Mouse (Mus musculus) midbrain, postnatal 0 days (tissue): ENCODE measurements around the gene Gmds. TPM values are rescaled to one million over a fixed set of nuclear protein-coding genes. Genes with fewer than 3 reads are reported as not detected.

Experiments
- ATAC-seq: fragments of 200-750 bp; cut with Nextera tagmentation; 2 replicates; pipeline ENCODE4 v1.8.0; 2017; ENCODE audit warnings: moderate number of reproducible peaks, mild to moderate bottlenecking, moderate TSS enrichment, moderate library complexity; ENCODE audit not compliant: low FRiP score
- DNase-seq: peaks from one replicate; pipeline ENCODE4 v3.0.0-alpha.2; 2015; ENCODE audit warnings: low spot score
- H3K27ac ChIP-seq: fragments of 300-500 bp; sonication (generic); 2 replicates; pipeline ENCODE4 v1.5.1; 2014; ENCODE audit warnings: low read depth, mild to moderate bottlenecking, low read length, mixed read lengths
- H3K27me3 ChIP-seq: fragments of 300-500 bp; sonication (generic); 2 replicates; pipeline ENCODE4 v1.6.1; 2014; ENCODE audit warnings: low read length, control low read depth, mixed read lengths; ENCODE audit not compliant: insufficient read depth
- H3K36me3 ChIP-seq: fragments of 300-500 bp; sonication (generic); 2 replicates; pipeline ENCODE4 v1.6.1; 2014; ENCODE audit warnings: low read length, control low read depth, mixed read lengths; ENCODE audit not compliant: insufficient read depth
- H3K4me1 ChIP-seq: fragments of 300-500 bp; sonication (generic); 2 replicates; pipeline ENCODE4 v1.6.1; 2014; ENCODE audit warnings: mild to moderate bottlenecking, control low read depth, antibody characterized with exemption, low read length, mixed read lengths; ENCODE audit not compliant: insufficient read depth
- H3K4me2 ChIP-seq: fragments of 300-500 bp; sonication (generic); 2 replicates; pipeline ENCODE4 v1.6.1; 2014; ENCODE audit warnings: low read depth, mild to moderate bottlenecking, low read length, mixed read lengths; ENCODE audit not compliant: poor library complexity, severe bottlenecking
- H3K4me3 ChIP-seq: fragments of 300-500 bp; sonication (generic); 2 replicates; pipeline ENCODE4 v1.5.1; 2014; ENCODE audit warnings: low read depth, mild to moderate bottlenecking, low read length, moderate library complexity
- H3K9ac ChIP-seq: fragments of 300-500 bp; sonication (generic); replicated peaks from 2 replicates; pipeline ENCODE4 v1.6.1; 2014; ENCODE audit warnings: mild to moderate bottlenecking, low read length, moderate library complexity, mixed read lengths; ENCODE audit not compliant: poor library complexity, severe bottlenecking
- H3K9me3 ChIP-seq: fragments of 300-500 bp; sonication (generic); 2 replicates; pipeline ENCODE4 v1.6.1; 2016; ENCODE audit warnings: low read length, control low read depth
- CTCF ChIP-seq: IDR thresholded peaks from 2 replicates; pipeline ENCODE4 v1.5.1; 2016; ENCODE audit warnings: antibody characterized with exemption, mild to moderate bottlenecking
- WGBS: fragments of 180-500 bp; shearing (Covaris S2); extraction: QIAGEN DNeasy Blood & Tissue Kit; methylation state at CpG from one replicate; pipeline ENCODE4 v1.1.7; 2014; 5-methylcytosine and 5-hydroxymethylcytosine counted together
- polyA plus RNA-seq: library from polyadenylated mRNA; unstranded; fragments of >200 nt; fragmentation: Nextera tagmentation; extraction: Ambion mirVana; gene quantifications from 2 replicates; pipeline ENCODE4 v1.2.1, GENCODE M21; 2015
- total RNA-seq: library from RNA; depleted of rRNA; stranded (reverse); fragments of >200 nt; gene quantifications from 2 replicates; pipeline ENCODE4 v1.2.3, GENCODE M21; 2014

The Gmds gene
- total and polyA plus RNA-seq, 2 experiments from 2014 or later, result 8.7 to 28.6 TPM

- Histone ChIP-seq H3K27me3 (no peaks in the 10 kb centered on the region), H3K9me3 (no peaks in the 10 kb centered on the region), H3K4me2 (no peak overlapping the region), H3K4me3 (no peak overlapping the region), H3K27ac (no peak overlapping the region), H3K4me1 (no peaks in the 10 kb centered on the region), H3K9ac (no peak overlapping the region), H3K36me3 (no peaks in the 10 kb centered on the region)
- ATAC-seq (no peak), DNase-seq (no peak)
- WGBS, result 90% methylated on average over 4 of the region's 4 CpGs
- no peak for TF ChIP-seq CTCF
These were observed 345.1 kb downstream of the Gmds start for GRCm38 (mm10) chr13:31993391-31993790.

- H3K9me3 ChIP-seq, result no peaks in the 10 kb centered on the region
- H3K4me2 ChIP-seq, result no peak overlapping the region
- no peak overlapping the region for H3K27ac ChIP-seq
- H3K4me3 ChIP-seq, result no peak overlapping the region
- H3K4me1 ChIP-seq, result no peaks in the 10 kb centered on the region
- WGBS, result 56% methylated on average over 12 of the region's 12 CpGs
- H3K9ac ChIP-seq, result no peak overlapping the region
- H3K27me3 ChIP-seq, result no peaks in the 10 kb centered on the region
- no peaks in the 10 kb centered on the region for H3K36me3 ChIP-seq
- peak; percentile 5 for DNase-seq
- ATAC-seq, result no peak
- TF ChIP-seq CTCF, result no peak
These were observed 345.9 kb downstream of the Gmds start for GRCm38 (mm10) chr13:31992409-31993201.

DNA sequence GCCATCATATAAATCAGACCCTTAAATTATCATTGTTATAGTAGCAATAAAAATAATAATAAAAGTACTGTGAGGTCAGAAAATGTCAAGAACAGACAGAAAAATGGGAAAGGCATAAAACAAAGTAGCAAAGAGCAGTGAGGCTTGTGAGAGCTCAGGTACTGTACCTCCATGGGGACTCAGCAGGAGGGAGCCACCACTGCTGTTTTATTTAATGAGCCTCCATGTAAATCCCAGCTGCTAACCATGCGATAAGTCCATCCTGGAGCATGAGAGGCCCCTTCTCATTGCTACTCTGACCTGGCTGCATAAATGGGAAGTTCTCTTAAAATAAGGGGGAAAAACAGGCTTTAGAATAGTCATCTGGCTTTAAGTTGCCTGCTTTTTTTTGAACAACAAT, 357.3 kb downstream of the Gmds start:
- Histone ChIP-seq H3K27me3 (no peaks in the 10 kb centered on the region), H3K4me2 (no peak overlapping the region), H3K4me1 (no peaks in the 10 kb centered on the region), H3K4me3 (no peak overlapping the region), H3K36me3 (no peaks in the 10 kb centered on the region), H3K9me3 (no peaks in the 10 kb centered on the region), H3K27ac (no peak overlapping the region), H3K9ac (no peak overlapping the region)
- 81% methylated on average over 1 of the region's 1 CpGs for WGBS
- ATAC-seq (no peak), DNase-seq (no peak)
- TF ChIP-seq CTCF, result no peak

DNA sequence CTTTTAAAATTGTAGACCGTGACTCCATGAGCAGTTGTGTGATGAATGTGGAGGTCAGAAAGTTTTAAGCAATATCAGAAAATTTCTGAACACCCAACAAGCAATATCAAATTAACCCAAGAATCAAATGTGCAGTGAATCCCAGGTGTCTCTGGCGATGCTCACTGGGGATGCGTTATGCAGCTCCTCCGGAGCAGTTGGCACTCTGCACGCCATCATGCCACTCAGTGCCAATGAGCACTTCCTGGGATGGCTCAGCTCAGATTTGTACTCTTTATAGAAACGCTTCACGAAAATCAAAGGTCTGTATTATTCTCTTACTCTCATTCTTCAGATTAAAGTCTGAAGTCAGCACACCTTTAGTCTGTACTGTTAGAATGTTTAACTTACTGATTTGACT, 360.4 kb downstream of the Gmds start:
- Histone ChIP-seq H3K4me1 (no peaks in the 10 kb centered on the region), H3K27me3 (no peaks in the 10 kb centered on the region), H3K4me2 (no peak overlapping the region), H3K36me3 (no peaks in the 10 kb centered on the region), H3K4me3 (no peak overlapping the region), H3K9ac (no peak overlapping the region), H3K27ac (no peak overlapping the region), H3K9me3 (no peaks in the 10 kb centered on the region)
- TF ChIP-seq CTCF, result no peak
- WGBS, result 93% methylated on average over 7 of the region's 7 CpGs
- ATAC-seq (no peak), DNase-seq (no peak)

DNA sequence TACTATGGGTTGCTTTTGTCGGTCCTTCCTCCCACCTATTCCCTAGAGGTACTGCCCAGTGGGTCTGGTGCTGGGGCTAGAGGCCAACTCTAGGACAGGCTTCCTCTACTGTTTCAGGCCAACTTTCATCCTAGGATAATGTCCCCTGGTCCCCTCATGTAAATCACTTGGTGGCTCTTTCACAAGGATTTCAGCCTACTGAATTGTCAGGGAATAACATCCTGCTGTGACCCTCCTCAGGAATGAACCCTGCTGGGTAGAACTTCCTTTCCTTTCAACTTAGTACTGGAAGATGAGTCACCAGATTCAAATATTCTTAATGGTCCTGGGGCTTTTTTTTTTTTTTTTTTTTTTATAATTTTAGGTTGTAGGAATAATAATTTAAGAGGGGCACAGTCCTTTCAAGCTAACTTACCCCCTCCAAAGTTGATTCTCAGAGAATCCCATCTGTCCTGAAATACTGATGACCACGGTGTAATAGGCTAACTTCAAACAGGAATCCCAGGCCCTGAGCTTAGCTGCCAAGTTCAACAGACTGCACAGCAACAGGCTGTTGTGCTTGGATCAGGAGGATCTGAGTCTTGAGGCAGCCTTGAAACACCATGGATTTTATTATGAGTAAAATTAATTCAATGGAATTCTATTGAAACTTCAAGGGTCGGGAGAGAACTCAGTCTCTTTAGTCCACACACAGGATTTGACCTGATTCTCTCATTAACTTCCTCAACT, 363.6 kb downstream of the Gmds start:
- Histone ChIP-seq H3K27me3 (no peaks in the 10 kb centered on the region), H3K4me2 (no peak overlapping the region), H3K4me1 (no peaks in the 10 kb centered on the region), H3K36me3 (no peaks in the 10 kb centered on the region), H3K27ac (no peak overlapping the region), H3K9ac (no peak overlapping the region), H3K4me3 (no peak overlapping the region), H3K9me3 (no peaks in the 10 kb centered on the region)
- DNase-seq (no peak), ATAC-seq (no peak)
- TF ChIP-seq CTCF, result no peak
- WGBS, result 48% methylated on average over 3 of the region's 3 CpGs

GRCm38 (mm10) chr13:31971040-31971501, 367.5 kb downstream of the Gmds start:
- Histone ChIP-seq H3K4me3 (no peak overlapping the region), H3K4me2 (no peak overlapping the region), H3K4me1 (no peaks in the 10 kb centered on the region), H3K9me3 (no peaks in the 10 kb centered on the region), H3K9ac (no peak overlapping the region), H3K27me3 (no peaks in the 10 kb centered on the region), H3K27ac (no peak overlapping the region), H3K36me3 (no peaks in the 10 kb centered on the region)
- ATAC-seq (no peak), DNase-seq (no peak)
- no peak for TF ChIP-seq CTCF
- WGBS, result 67% methylated on average over 2 of the region's 2 CpGs
